Mouse (Mus musculus) heart, adult 2 months (tissue): ENCODE results near the gene Adi1. TPM values are rescaled to one million over a fixed set of nuclear protein-coding genes. Genes with fewer than 3 reads are reported as not detected.

ENCODE experiments used
- DNase-seq, 2 experiments: peaks; one replicate each; pipeline ENCODE4 v3.0.0; 2021
- H3K27ac ChIP-seq: fragments of 200-600 bp; 2 replicates; pipeline ENCODE4 v1.8.1; 2022
- H3K27me3 ChIP-seq: fragments of 200-500 bp; 2 replicates; pipeline ENCODE4 v1.6.1; 2012; ENCODE audit warnings: mild to moderate bottlenecking, low read length, inconsistent platforms, mixed read lengths; ENCODE audit not compliant: control insufficient read depth, insufficient read depth
- H3K36me3 ChIP-seq: fragments of 200-500 bp; 2 replicates; pipeline ENCODE4 v1.6.1; 2012; ENCODE audit warnings: low read length, inconsistent platforms; ENCODE audit not compliant: control insufficient read depth, insufficient read depth
- H3K4me1 ChIP-seq: fragments of 200-500 bp; 2 replicates; pipeline ENCODE4 v1.6.1; 2011; ENCODE audit warnings: low read length; ENCODE audit not compliant: control insufficient read depth, insufficient read depth
- H3K4me3 ChIP-seq: fragments of 200-600 bp; 2 replicates; pipeline ENCODE4 v1.8.1; 2022
- H3K79me2 ChIP-seq: fragments of 200-500 bp; replicated peaks from 2 replicates; pipeline ENCODE4 v1.6.1; 2012; ENCODE audit warnings: mild to moderate bottlenecking, inconsistent platforms, low read length, moderate library complexity, mixed read lengths; ENCODE audit not compliant: control insufficient read depth, insufficient read depth
- H3K9ac ChIP-seq: fragments of 200-500 bp; 2 replicates; pipeline ENCODE4 v1.6.1; 2012; ENCODE audit warnings: low read depth, mild to moderate bottlenecking, control low read depth, inconsistent platforms, low read length, mixed read lengths
- CTCF ChIP-seq: fragments of 200-600 bp; IDR thresholded peaks from 2 replicates; pipeline ENCODE4 v1.8.1; 2022; ENCODE audit warnings: antibody characterized with exemption, mild to moderate bottlenecking, moderate library complexity
- EP300 ChIP-seq: fragments of 200-500 bp; IDR thresholded peaks from 2 replicates; pipeline ENCODE4 v1.6.1; 2011; ENCODE audit warnings: low read depth, low read length, control low read depth; ENCODE audit not compliant: insufficient read depth
- POLR2A ChIP-seq: fragments of 200-500 bp; IDR thresholded peaks from 2 replicates; pipeline ENCODE4 v1.6.1; 2011; ENCODE audit warnings: mild to moderate bottlenecking, low read depth, low read length, control low read depth; ENCODE audit not compliant: insufficient read depth
- WGBS: fragments of 180-500 bp; shearing (Covaris S2); methylation state at CpG from one replicate; pipeline ENCODE4 v1.1.7; 2018; 5-methylcytosine and 5-hydroxymethylcytosine counted together
- intact Hi-C: fragments of 180-260 bp; cut with DNase I; formaldehyde crosslinking; loops from one replicate; pipeline ENCODE4 v1.15.1; 2025
- polyA plus RNA-seq: library from polyadenylated mRNA; depleted of rRNA; stranded (reverse); fragments of >200 nt; gene quantifications from 2 replicates; pipeline ENCODE4 v1.2.3, GENCODE M21; 2012
- total RNA-seq, 2 experiments: library from RNA; stranded (reverse); gene quantifications; 2 replicates each; pipeline ENCODE4 v1.2.3; 2021

The Adi1 gene
- total and polyA plus RNA-seq, 3 experiments, result 27.8 to 52.0 (median 51.5) TPM

- TF ChIP-seq POLR2A (no peak), EP300 (no peak), CTCF (no peak)
- Histone ChIP-seq H3K27ac (peak overlapping the region; percentile 10; the same call in 1 of the 2 replicates), H3K36me3 (no peaks in the 10 kb centered on the region), H3K79me2 (no peaks in the 10 kb centered on the region), H3K27me3 (no peaks in the 10 kb centered on the region), H3K4me3 (no peak overlapping the region), H3K9ac (no peak overlapping the region), H3K4me1 (no peaks in the 10 kb centered on the region; the same call in 1 of the 2 replicates)
- no peak for DNase-seq
- intact Hi-C loops, result loop anchor here (5.0 to 10.0 kb wide), 2 partner anchors 131 to 433 kb away; no protein-coding TSS in a partner anchor
- 88% methylated on average over 11 of the region's 11 CpGs for whole genome bisulfite sequencing
These were observed 26.3 kb downstream of the Adi1 start for GRCm38 (mm10) chr12:28701302-28701701.

GRCm38 (mm10) chr12:28704381-28704780, 29.4 kb downstream of the Adi1 start:
- no peak for DNase-seq
- Histone ChIP-seq H3K27ac (no peak overlapping the region), H3K36me3 (no peaks in the 10 kb centered on the region), H3K9ac (no peak overlapping the region), H3K27me3 (no peaks in the 10 kb centered on the region), H3K79me2 (no peaks in the 10 kb centered on the region), H3K4me1 (no peaks in the 10 kb centered on the region; the same call in 1 of the 2 replicates), H3K4me3 (no peak overlapping the region)
- intact Hi-C loops, result loop anchor here (5.0 to 10.0 kb wide), 2 partner anchors 128 to 430 kb away; no protein-coding TSS in a partner anchor
- 52% methylated on average over 12 of the region's 12 CpGs for WGBS
- no peak for TF ChIP-seq POLR2A
- TF ChIP-seq CTCF, result peak; percentile 29
- no peak for TF ChIP-seq EP300

- intact Hi-C loops, result loop anchor here (10.0 kb wide), 1 partner anchor 430 kb away; no protein-coding TSS in a partner anchor
- no peak overlapping the region for H3K27ac ChIP-seq
- H3K9ac ChIP-seq, result no peak overlapping the region
- no peak for DNase-seq
- no peak for TF ChIP-seq EP300
- TF ChIP-seq POLR2A, result no peak
- no peak for TF ChIP-seq CTCF
- no peak overlapping the region for H3K4me3 ChIP-seq
- no peaks in the 10 kb centered on the region for H3K79me2 ChIP-seq
- no peaks in the 10 kb centered on the region for H3K27me3 ChIP-seq
- no peaks in the 10 kb centered on the region; the same call in 1 of the 2 replicates for H3K4me1 ChIP-seq
- H3K36me3 ChIP-seq, result no peaks in the 10 kb centered on the region
- 89% methylated on average over 6 of the region's 6 CpGs for whole genome bisulfite sequencing
These were observed 30.2 kb downstream of the Adi1 start for GRCm38 (mm10) chr12:28705204-28705603.

GRCm38 (mm10) chr12:28708154-28708553, 33.1 kb downstream of the Adi1 start:
- Histone ChIP-seq H3K36me3 (no peaks in the 10 kb centered on the region), H3K9ac (no peak overlapping the region), H3K27ac (no peak overlapping the region), H3K4me3 (no peak overlapping the region), H3K4me1 (no peaks in the 10 kb centered on the region), H3K27me3 (no peaks in the 10 kb centered on the region), H3K79me2 (no peaks in the 10 kb centered on the region)
- intact Hi-C loops, result loop anchor here (10.0 kb wide), 1 partner anchor 427 kb away; no protein-coding TSS in a partner anchor
- no peak for TF ChIP-seq CTCF
- no peak for TF ChIP-seq POLR2A
- no peak for TF ChIP-seq EP300
- no peak for DNase-seq
- WGBS, result 83% methylated on average over 4 of the region's 4 CpGs

- 82% methylated on average over 22 of the region's 22 CpGs for WGBS
- no peaks in the 10 kb centered on the region for H3K36me3 ChIP-seq
These were observed 35.6 kb downstream of the Adi1 start for GRCm38 (mm10) chr12:28710566-28711185.

More at GRCm38 (mm10) chr12:28710566-28711185, 35.6 kb downstream of the Adi1 start:
- DNase-seq, result no peak
- H3K4me1 ChIP-seq, result no peaks in the 10 kb centered on the region
- H3K27ac ChIP-seq, result no peak overlapping the region
- intact Hi-C loops, result no loop called here
- no peak overlapping the region for H3K4me3 ChIP-seq
- H3K79me2 ChIP-seq, result no peaks in the 10 kb centered on the region
- no peak for TF ChIP-seq CTCF
- TF ChIP-seq EP300, result no peak
- TF ChIP-seq POLR2A, result no peak
- no peak overlapping the region for H3K9ac ChIP-seq
- H3K27me3 ChIP-seq, result no peaks in the 10 kb centered on the region
